Mouse (Mus musculus): ENCODE data around the gene Acp4.
"Not testable (repeated sequence)": the region's sequence is repeated elsewhere in the genome, so short reads cannot be mapped to it uniquely, and the experiment has no call there.

Acp4 gene

DNA sequence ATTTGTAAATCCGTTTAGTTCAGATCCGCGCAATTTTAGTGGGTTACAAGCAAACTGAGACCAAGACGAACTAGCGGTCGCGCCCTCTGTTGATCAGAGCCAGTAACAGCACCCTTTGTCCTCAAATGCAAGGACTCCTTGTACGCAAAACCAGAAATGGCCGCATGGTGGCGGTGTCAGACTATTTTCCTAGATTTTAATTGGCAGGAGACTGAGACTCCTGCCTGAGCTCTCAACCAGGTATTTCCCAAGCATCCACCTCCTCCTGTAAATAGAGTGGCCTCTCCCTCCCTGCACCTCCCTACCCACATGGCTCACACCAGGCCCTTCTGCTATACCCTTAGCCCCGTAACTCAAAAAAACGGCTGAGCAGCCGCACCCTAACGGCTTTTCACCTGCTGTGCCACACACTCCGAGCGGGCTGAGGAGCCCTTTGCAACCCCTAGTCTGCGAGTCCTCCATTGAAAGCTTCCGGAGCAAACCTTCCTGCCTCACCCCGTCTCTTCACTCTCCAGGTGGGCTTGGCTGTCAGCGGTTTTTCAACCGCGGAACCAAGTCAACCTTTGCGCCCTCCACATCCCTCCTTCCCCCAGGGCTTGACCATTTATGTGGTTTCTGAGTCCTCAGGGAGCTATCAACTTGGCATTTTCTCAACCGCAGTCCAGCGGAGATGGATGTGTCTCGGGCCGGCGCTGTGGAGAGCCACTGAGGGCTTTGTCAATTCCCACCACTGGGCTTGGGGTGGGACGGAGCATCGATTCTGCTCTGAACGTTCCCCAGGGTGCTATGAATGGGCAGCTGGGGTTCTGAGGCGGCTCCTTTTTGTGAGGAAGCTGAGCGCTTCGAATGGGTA is 5.8 kb upstream of the Acp4 start:
- peak; percentile 99 for DNase-seq

GRCm38 (mm10) chr7:44261147-44261546 is 4.0 kb upstream of the Acp4 start, which contains the start of gene Gm15517:
TSS of gene Gm15517 (plus strand) at chr7:44261447.
- no peak for DNase-seq

DNA sequence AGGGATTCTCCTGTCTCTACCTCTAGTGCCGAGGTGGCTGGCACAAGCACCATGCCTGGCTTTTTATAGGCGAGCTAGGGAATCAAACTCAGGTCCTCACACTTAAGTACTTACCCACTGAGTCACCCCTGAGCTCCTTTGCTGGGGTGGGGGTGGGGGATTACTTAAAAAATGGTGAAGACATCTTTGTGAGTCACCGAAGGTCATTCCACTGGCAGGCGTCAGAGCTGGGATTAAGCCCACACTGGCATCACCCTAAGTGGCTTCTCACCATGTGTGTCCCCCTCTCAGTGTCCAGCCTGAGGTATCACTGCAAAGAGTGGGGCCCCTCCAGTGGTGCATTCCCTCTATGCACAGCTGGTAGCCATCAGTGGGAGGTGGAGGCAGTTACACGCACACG is 3.2 kb upstream of the Acp4 start:
- no peak for DNase-seq

DNA sequence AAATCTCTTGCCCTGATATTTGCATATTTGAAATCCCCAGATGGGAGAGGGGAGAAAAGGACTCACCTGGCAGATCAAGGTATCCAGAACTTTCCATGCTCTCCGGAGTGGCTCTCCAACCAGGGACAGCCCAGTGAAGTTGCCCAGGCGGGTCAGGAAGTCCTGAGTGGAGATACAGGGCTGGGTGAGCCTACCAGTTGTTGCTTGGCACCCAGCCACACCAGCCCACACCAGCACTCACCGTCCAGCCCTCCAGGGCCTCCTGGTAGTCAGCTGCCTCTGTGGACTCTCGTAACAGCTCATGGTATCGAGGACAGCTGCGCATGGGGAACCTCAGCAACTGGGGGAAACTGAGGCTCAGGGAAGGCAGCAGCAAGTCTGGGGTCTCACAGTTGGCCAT is 2.2 kb downstream of the Acp4 start:
- no peak for DNase-seq

DNA sequence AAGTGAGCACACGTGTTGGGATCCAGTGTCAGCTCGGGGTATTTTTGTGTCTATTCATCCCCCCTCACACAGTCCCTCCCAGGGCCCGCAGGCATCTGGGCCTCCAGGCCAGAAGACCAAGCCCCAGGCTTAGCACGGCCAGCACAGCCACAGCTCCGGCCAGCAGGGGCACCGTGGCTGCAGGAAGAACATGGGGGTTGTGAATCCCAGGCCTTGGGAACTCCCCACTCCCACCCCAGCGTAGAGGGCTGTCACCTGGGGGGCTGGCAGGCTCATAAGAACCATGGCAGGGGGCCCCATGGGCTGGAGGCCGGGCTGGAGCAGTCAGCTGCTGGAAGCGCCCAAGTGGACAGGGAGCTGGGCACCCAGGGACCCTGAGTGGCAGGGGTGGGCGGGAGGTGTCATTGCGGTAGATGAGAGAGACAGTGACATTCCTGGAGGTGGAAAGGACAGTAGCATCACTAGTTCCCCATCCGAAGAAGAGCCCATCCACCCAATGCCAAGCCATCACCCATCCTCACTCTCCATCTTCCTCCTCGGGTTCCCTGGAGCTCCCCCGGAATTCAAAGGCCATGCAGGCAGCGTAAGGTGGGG is 4.1 kb downstream of the Acp4 start:
- DNase-seq: no peak

GRCm38 (mm10) chr7:44250732-44251275 is 6.4 kb downstream of the Acp4 start:
- not testable (repeated sequence) for DNase-seq

DNA sequence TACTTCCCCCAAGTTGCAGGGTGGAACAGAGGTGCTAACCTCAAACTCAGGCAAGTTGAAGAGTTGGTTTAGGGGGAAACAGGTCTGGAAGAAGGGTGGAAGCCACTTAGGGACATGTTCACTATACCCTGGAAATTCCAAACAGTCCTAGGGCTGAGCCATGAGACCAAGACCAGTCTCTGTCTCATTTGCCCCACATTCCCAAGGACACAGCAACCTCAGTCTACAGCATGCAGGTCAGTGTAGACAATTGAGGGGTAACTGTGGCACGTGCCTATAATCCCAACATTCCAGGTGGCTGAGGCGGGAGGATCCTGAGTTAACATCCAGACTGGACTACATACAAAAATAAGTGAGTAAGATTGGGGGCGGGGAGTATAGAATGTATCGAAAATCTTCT is 7.9 kb downstream of the Acp4 start:
- no peak for DNase-seq

DNA sequence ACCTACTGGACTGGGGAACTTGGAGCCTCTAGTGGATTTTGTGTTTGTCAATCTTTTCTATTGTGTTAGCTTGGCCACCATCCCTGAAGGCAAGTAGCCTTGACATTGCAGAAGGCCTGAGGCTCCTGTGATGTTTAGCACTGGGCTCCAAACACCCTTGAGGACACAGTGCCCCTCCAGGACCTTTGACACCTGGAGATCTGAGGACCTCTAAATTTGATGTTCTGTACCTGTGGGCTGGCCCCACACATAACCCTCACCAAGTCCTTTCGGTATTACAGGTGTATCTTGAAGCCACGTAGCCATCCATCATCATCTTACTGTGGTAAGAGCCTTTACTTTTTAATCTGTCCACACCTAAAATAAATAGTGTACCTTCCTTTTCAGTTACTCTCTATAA is 9.2 kb downstream of the Acp4 start:
- no peak for DNase-seq

- peak; percentile 64 for DNase-seq
These were observed 10.2 kb downstream of the Acp4 start for GRCm38 (mm10) chr7:44246984-44247470.

DNA sequence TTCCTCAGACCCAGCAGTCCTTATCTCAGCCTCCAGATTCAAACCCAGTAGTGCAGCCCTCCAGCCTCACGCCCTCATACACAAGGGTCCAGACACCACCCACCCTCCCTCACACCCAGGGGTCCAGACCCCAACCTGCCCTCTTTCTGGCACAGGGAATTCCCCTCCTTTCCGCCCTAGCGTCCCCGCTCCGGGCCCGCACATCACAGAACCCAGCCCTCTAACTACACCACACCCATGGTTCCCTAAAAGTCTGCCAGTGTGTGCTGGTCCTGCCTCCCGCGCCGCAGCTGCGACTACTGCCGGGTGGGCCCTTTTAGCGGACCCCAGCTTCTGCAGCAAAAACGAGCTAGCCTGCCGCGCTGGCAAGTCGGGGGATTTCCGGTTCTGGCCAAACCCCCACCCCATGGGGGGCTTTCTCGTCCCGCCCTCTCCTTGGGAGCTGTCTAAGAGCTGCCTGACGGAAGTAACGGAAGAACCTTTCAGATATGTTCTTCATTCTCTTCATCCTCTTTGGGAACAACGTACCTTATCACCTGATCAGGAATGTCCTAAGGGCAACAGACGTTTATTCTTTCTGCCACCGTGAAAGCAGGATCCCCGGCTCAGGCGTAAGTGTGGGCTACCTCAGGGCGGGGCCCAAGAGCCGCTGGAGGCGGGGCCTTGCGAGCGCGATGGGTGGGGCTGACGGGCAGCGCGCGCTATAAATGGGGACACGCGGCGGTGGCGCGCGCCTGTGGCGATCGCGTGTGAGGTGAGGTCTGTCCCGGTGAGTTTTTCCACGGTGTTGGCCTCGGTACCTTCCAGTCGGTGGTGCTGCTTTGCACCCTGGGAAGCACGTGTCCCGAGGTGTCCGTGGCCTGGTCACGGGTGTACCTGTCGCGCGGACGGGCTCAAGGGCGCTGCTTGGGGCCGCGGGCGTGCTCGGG is 10.9 kb downstream of the Acp4 start, which contains the start of the genes 1700028J19Rik and 2410002F23Rik:
Gene 1700028J19Rik, minus strand, starts transcription at position 641 of the 929 bp plus-strand sequence.
Gene 2410002F23Rik, plus strand, starts transcription at position 668 of the 929 bp plus-strand sequence.
- DNase-seq: peak; percentile 96

GRCm38 (mm10) chr7:44244080-44244479 is 13.1 kb downstream of the Acp4 start:
- no peak for DNase-seq

GRCm38 (mm10) chr7:44241163-44241562 is 16.0 kb downstream of the Acp4 start:
- no peak for DNase-seq

GRCm38 (mm10) chr7:44240712-44241111 is 16.5 kb downstream of the Acp4 start:
- DNase-seq: no peak

DNA sequence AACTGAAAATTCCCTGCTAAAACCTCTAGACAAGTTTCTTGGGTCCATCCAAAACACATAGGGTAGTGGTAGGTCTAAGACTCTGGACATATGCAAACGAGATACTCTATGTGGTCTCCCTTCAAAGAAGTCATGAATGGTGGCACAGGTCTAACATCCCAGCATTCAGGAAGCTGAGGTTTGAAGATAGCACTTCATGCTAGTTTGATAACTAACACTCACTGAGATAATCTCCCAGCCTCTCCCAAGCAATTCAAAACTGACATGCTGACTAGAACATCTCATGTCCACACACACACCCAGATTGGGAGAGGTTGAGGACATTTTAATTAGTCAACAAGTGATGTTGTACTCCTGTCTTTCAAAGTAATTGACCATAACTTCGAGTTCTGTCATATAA is 17.3 kb downstream of the Acp4 start:
- DNase-seq: no peak

- DNase-seq: no peak
These were observed 21.3 kb downstream of the Acp4 start, which contains the start of gene Gm36864 for GRCm38 (mm10) chr7:44235909-44236308. TSS of gene Gm36864 (plus strand) at chr7:44236177.

DNA sequence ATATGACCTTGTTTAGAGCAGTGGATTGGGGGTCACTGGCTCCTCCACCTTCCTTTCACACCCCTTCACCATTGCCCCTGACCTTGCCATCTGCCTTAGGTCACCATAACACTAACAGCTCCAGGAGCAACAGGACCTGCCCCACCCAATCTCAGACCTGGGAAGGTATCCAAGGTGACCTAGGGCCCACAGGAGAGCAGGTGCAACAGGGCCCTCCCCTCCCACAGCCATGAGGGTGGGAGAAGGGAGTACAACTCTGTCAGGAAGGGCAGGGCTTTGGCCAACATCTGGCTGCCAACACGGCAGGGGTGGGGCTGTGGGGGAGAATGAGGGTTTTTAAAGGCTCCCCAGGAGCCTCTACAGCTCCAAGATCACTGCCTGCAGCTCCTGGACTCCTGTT is 32.1 kb downstream of the Acp4 start, which contains the start of gene Klk1:
Gene Klk1, plus strand, starts transcription at position 285 of the 400 bp plus-strand sequence.
- no peak for DNase-seq

- DNase-seq: not testable (repeated sequence)
These were observed 34.8 kb downstream of the Acp4 start for GRCm38 (mm10) chr7:44222335-44222734.

DNA sequence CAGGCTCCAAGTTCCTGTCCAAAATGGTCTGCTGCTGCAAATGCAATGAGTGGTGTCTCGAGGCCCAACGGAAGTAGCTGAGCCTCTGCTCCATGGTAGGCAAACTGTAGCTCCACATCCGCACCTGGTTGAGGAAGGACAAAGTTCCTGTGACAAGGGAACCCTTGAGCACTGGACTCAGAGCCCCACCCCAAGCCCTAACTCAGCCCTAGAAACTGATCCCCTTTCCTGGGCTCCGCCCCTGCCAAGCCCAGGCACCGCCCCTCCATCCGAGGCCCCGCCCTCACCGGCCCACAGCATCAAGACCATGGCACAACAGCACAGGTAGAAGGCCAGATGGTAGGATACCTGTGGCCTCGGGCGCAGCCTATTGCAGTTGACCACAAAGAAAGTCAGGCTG is 35.6 kb downstream of the Acp4 start:
- DNase-seq: not testable (repeated sequence)

DNA sequence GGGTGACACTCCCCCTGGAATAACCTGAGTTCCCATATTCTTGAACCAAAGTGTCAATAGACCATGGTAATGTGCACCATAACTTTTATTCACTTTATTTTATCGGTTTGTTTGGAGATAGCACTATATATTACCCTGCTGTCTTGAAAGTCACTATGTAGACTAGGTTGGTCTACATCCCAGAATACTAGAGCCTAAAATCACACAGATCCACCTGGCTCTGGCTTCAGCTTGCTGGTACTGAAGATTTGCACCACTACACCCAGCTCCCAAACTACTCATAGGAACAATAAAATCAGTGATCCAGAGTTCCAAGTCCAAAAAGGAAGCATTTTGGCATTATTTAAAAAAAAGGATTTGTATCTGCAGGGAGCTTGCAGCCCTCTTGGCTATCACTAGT is 41.5 kb downstream of the Acp4 start, which contains the start of gene Klk1b5:
Gene Klk1b5, plus strand, starts transcription at position 301 of the 400 bp plus-strand sequence.
- no peak for DNase-seq

- no peak for DNase-seq
These were observed 48.9 kb downstream of the Acp4 start for GRCm38 (mm10) chr7:44208307-44208706.

- DNase-seq: not testable (repeated sequence)
These were observed 50.0 kb downstream of the Acp4 start, which contains the start of gene Klk1b4 for GRCm38 (mm10) chr7:44207135-44207534. TSS of gene Klk1b4 (plus strand) at chr7:44207435.
